Mouse (Mus musculus) lung, embryonic 14.5 days (tissue): ENCODE measurements around the gene Cideb. TPM values are rescaled to one million over a fixed set of nuclear protein-coding genes. Genes with fewer than 3 reads are reported as not detected.

Experiments used
- ATAC-seq: fragments of 200-750 bp; cut with Nextera tagmentation; 2 replicates; pipeline ENCODE4 v1.8.0; 2017; ENCODE audit warnings: mild to moderate bottlenecking, moderate TSS enrichment, moderate library complexity; ENCODE audit not compliant: insufficient read depth
- DNase-seq: peaks from one replicate; pipeline ENCODE4 v3.0.0-alpha.2; 2015
- H3K27ac ChIP-seq: fragments of 300-500 bp; sonication (generic); 2 replicates; pipeline ENCODE4 v1.5.1; 2014; ENCODE audit warnings: low read depth, mild to moderate bottlenecking, moderate library complexity
- H3K27me3 ChIP-seq: fragments of 300-500 bp; sonication (generic); 2 replicates; pipeline ENCODE4 v1.6.1; 2014; ENCODE audit warnings: low read length, control low read depth; ENCODE audit not compliant: insufficient read depth
- H3K36me3 ChIP-seq: fragments of 300-500 bp; sonication (generic); 2 replicates; pipeline ENCODE4 v1.6.1; 2014; ENCODE audit warnings: control low read depth; ENCODE audit not compliant: insufficient read depth
- H3K4me1 ChIP-seq: fragments of 300-500 bp; sonication (generic); 2 replicates; pipeline ENCODE4 v1.6.1; 2014; ENCODE audit warnings: antibody characterized with exemption, control low read depth; ENCODE audit not compliant: insufficient read depth
- H3K4me2 ChIP-seq: fragments of 300-500 bp; sonication (generic); 2 replicates; pipeline ENCODE4 v1.6.1; 2014; ENCODE audit warnings: mild to moderate bottlenecking
- H3K4me3 ChIP-seq: fragments of 300-500 bp; sonication (generic); 2 replicates; pipeline ENCODE4 v1.5.1; 2014; ENCODE audit warnings: low read depth, low read length
- H3K9ac ChIP-seq: fragments of 300-500 bp; sonication (generic); 2 replicates; pipeline ENCODE4 v1.6.1; 2014
- H3K9me3 ChIP-seq: fragments of 300-500 bp; sonication (generic); 2 replicates; pipeline ENCODE4 v1.6.1; 2016; ENCODE audit warnings: low read depth, low read length, control low read depth
- CTCF ChIP-seq: IDR thresholded peaks from 2 replicates; pipeline ENCODE4 v1.5.1; 2016; ENCODE audit warnings: antibody characterized with exemption, low read depth
- WGBS: fragments of 180-500 bp; shearing (Covaris S2); extraction: QIAGEN DNeasy Blood & Tissue Kit; methylation state at CpG from one replicate; pipeline ENCODE4 v1.1.7; 2014; 5-methylcytosine and 5-hydroxymethylcytosine counted together
- polyA plus RNA-seq: library from polyadenylated mRNA; unstranded; fragments of >200 nt; fragmentation: Nextera tagmentation; extraction: Ambion mirVana; gene quantifications from 2 replicates; pipeline ENCODE4 v1.2.1, GENCODE M21; 2014

Gene Cideb
- polyA plus RNA-seq, 1 experiment from 2014 or later = 0.36 TPM

GRCm38 (mm10) chr14:55779656-55780055 is 21.4 kb upstream of the Cideb start:
- TF ChIP-seq CTCF = no peak
- Histone ChIP-seq H3K36me3 (0 out of 2 replicates have a peak, but pooled peaks cover 6% of the 10 kb centered on the region), H3K4me2 (no peak overlapping the region), H3K9ac (no peak overlapping the region), H3K27me3 (peaks cover 7% of the 10 kb centered on the region; the same call in 1 of the 2 replicates), H3K4me1 (peaks cover 7% of the 10 kb centered on the region; the same call in 1 of the 2 replicates), H3K9me3 (no peaks in the 10 kb centered on the region), H3K27ac (no peak overlapping the region), H3K4me3 (no peak overlapping the region)
- WGBS = 37% methylated on average over 16 of the region's 16 CpGs
- DNase-seq (no peak), ATAC-seq (no peak)

DNA sequence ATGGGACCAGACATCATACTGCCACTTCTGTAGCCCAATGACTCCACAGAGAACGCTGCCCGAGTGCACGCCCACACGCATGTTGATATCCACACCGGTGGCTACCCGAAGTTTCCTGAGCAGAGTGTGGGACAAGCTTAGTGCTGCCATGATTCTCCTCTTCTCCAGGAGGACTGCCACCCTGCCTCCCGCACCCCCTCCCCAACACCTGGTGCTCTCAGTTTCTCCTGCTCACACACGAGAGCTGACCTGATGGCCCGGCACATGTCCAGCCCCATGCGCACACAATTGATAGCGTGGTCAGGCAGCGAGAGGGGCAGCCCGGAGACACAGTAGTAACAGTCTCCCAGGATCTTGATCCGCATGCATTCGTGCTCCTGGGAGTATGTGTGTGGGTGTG is 20.4 kb upstream of the Cideb start:
- no peak for TF ChIP-seq CTCF
- Histone ChIP-seq H3K27ac (no peak overlapping the region), H3K4me2 (no peak overlapping the region), H3K36me3 (0 out of 2 replicates have a peak, but pooled peaks cover 6% of the 10 kb centered on the region), H3K4me1 (peaks cover 7% of the 10 kb centered on the region; the same call in 1 of the 2 replicates), H3K9ac (no peak overlapping the region), H3K9me3 (no peaks in the 10 kb centered on the region), H3K4me3 (no peak overlapping the region), H3K27me3 (peaks cover 7% of the 10 kb centered on the region; the same call in 1 of the 2 replicates)
- no peak for ATAC-seq
- no peak for DNase-seq
- WGBS = 82% methylated on average over 15 of the region's 15 CpGs

- Histone ChIP-seq H3K27me3 (peaks cover 3% of the 10 kb centered on the region; the same call in 1 of the 2 replicates), H3K4me2 (no peak overlapping the region), H3K9me3 (no peaks in the 10 kb centered on the region), H3K27ac (no peak overlapping the region), H3K9ac (no peak overlapping the region), H3K4me3 (no peak overlapping the region), H3K36me3 (0 out of 2 replicates have a peak, but pooled peaks cover 6% of the 10 kb centered on the region), H3K4me1 (peaks cover 7% of the 10 kb centered on the region; the same call in 1 of the 2 replicates)
- DNase-seq = no peak
- TF ChIP-seq CTCF = no peak
- WGBS = 83% methylated on average over 11 of the region's 11 CpGs
- no peak for ATAC-seq
These were observed 19.5 kb upstream of the Cideb start for GRCm38 (mm10) chr14:55777806-55778205.

GRCm38 (mm10) chr14:55777176-55777575 is 18.9 kb upstream of the Cideb start:
- Histone ChIP-seq H3K27ac (no peak overlapping the region), H3K27me3 (no peaks in the 10 kb centered on the region; the same call in 1 of the 2 replicates), H3K4me2 (no peak overlapping the region), H3K4me1 (peaks cover 1% of the 10 kb centered on the region; the same call in 1 of the 2 replicates), H3K9me3 (no peaks in the 10 kb centered on the region), H3K36me3 (0 out of 2 replicates have a peak, but pooled peaks cover 6% of the 10 kb centered on the region), H3K9ac (no peak overlapping the region), H3K4me3 (no peak overlapping the region)
- WGBS = 21% methylated on average over 3 of the region's 3 CpGs
- no peak for TF ChIP-seq CTCF
- no peak for ATAC-seq
- no peak for DNase-seq

DNA sequence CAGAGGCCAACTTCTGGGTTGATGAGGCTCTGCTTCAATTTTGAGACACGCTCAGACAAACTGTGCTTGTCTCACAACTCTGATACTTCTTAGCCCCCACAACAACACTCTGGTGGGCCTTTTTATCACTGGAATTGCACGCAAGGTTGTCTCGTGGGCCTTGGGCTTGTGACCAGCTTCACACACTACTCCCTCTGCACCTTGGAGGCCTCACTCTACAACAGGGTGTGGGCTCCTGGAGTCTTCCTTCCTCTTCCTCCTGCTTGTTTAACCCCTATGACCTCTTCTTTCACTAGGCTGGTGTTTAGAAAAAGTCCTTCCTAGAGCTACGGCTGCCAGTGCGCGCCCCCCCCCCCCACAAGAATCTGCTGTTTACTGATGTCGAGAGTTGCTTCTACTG is 18.5 kb upstream of the Cideb start:
- ATAC-seq (no peak), DNase-seq (no peak)
- no peak for TF ChIP-seq CTCF
- Histone ChIP-seq H3K4me2 (no peak overlapping the region), H3K27me3 (no peaks in the 10 kb centered on the region; the same call in 1 of the 2 replicates), H3K4me1 (no peaks in the 10 kb centered on the region), H3K4me3 (no peak overlapping the region), H3K9me3 (no peaks in the 10 kb centered on the region), H3K27ac (no peak overlapping the region), H3K36me3 (0 out of 2 replicates have a peak, but pooled peaks cover 6% of the 10 kb centered on the region), H3K9ac (no peak overlapping the region)
- WGBS = 34% methylated on average over 7 of the region's 7 CpGs

GRCm38 (mm10) chr14:55769087-55769703 is 10.9 kb upstream of the Cideb start:
- Histone ChIP-seq H3K36me3 (no peaks in the 10 kb centered on the region), H3K4me1 (no peaks in the 10 kb centered on the region), H3K27me3 (peaks cover 24% of the 10 kb centered on the region; the same call in 1 of the 2 replicates), H3K4me2 (no peak overlapping the region), H3K4me3 (no peak overlapping the region), H3K27ac (no peak overlapping the region), H3K9ac (no peak overlapping the region), H3K9me3 (no peaks in the 10 kb centered on the region)
- DNase-seq (no peak), ATAC-seq (no peak)
- 67% methylated on average over 16 of the region's 16 CpGs for WGBS
- TF ChIP-seq CTCF = no peak

DNA sequence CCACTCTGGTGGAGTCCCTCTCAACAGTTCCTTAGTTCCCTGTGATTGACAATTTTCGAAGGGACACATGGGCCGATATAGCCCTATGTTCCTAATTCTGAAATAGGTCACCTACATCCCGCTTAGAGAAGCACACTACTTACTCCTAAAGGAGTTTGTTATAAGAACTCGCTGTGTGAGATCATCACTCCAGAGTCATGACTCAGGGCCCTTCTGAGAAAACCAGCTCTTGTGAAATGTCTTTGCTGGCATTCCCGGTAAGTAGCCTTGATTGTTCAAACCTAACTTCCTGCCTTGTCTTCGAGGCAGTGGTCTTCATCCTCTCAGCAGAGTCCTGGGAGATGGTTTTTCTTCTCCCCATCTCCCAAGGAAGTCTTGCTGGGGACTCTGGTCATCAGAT is 10.3 kb upstream of the Cideb start:
- no peaks in the 10 kb centered on the region for H3K4me1 ChIP-seq
- H3K36me3 ChIP-seq = no peaks in the 10 kb centered on the region
- H3K4me2 ChIP-seq = no peak overlapping the region
- H3K9me3 ChIP-seq = no peaks in the 10 kb centered on the region
- H3K4me3 ChIP-seq = no peak overlapping the region
- 91% methylated on average over 6 of the region's 6 CpGs for WGBS
- no peak for DNase-seq
- no peak for TF ChIP-seq CTCF
- H3K9ac ChIP-seq = no peak overlapping the region
- ATAC-seq = no peak
- H3K27ac ChIP-seq = no peak overlapping the region
- H3K27me3 ChIP-seq = peaks cover 24% of the 10 kb centered on the region; the same call in 1 of the 2 replicates
